Mouse (Mus musculus) cerebellum, adult 2 months (tissue): Measurements from ENCODE around the gene Zfp90. TPM values are rescaled to one million over a fixed set of nuclear protein-coding genes. Genes with fewer than 3 reads are reported as not detected.

ENCODE experiments used
- DNase-seq, 2 experiments: peaks; one replicate each; pipeline ENCODE4 v3.0.0; 2021
- H3K27ac ChIP-seq: fragments of 200-500 bp; 2 replicates; pipeline ENCODE4 v1.5.1; 2012; ENCODE audit warnings: low read length, control low read depth, inconsistent platforms; ENCODE audit not compliant: insufficient read depth
- H3K27me3 ChIP-seq: fragments of 200-500 bp; 2 replicates; pipeline ENCODE4 v1.6.1; 2012; ENCODE audit warnings: inconsistent platforms, mild to moderate bottlenecking, low read length, moderate library complexity; ENCODE audit not compliant: control insufficient read depth, insufficient read depth
- H3K4me1 ChIP-seq: fragments of 200-500 bp; 2 replicates; pipeline ENCODE4 v1.6.1; 2011; ENCODE audit warnings: low read length; ENCODE audit not compliant: control insufficient read depth, insufficient read depth
- H3K4me3 ChIP-seq: fragments of 200-500 bp; replicated peaks from 2 replicates; pipeline ENCODE3; 2011; ENCODE audit warnings: mild to moderate bottlenecking, low read depth, low read length, control low read depth; ENCODE audit not compliant: insufficient read depth
- CTCF ChIP-seq: fragments of 200-500 bp; IDR thresholded peaks from 2 replicates; pipeline ENCODE4 v1.5.1; 2011; ENCODE audit warnings: low read depth, mild to moderate bottlenecking, control low read depth, low read length, moderate library complexity, borderline replicate concordance; ENCODE audit not compliant: insufficient read depth
- POLR2A ChIP-seq: fragments of 200-500 bp; IDR thresholded peaks from 2 replicates; pipeline ENCODE4 v1.6.1; 2011; ENCODE audit warnings: low read length, control low read depth, borderline replicate concordance; ENCODE audit not compliant: insufficient read depth
- WGBS: fragments of 180-500 bp; shearing (Covaris S2); methylation state at CpG from one replicate; pipeline ENCODE4 v1.1.7; 2018; 5-methylcytosine and 5-hydroxymethylcytosine counted together
- polyA plus RNA-seq: library from polyadenylated mRNA; depleted of rRNA; stranded (reverse); fragments of >200 nt; gene quantifications from 2 replicates; pipeline ENCODE4 v1.2.3, GENCODE M21; 2012

Zfp90 gene
- polyA plus RNA-seq, 1 experiment: 13.5 TPM

DNA sequence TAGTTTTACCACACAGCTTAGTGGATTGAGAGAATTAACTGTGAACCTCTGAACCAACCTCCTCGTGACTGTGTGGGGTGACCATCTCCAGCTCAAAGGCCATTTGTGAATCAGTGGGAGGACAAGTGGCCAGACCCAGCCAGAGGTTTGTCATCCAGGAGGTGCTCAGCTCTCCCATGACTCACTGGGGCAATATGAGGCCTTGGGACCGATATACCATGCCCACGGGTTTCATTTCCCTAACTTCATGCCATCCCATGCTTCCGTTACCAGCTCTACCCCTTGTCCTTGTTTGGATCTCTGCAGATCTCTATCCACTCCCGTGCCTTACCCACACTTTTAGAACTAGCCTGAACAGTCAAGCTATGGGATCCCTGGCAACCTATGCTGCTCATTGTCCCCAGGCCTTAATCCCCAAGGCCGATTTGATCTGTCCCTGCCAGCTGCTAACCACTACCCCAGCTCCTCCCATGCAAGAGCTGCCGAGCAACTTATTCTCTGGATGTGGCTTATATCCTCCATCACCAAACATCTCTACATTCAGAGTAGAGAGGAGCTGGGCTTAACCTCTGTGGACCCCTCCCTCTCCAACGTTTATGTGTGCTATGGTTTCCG lies 27.2 kb upstream of the Zfp90 start:
- no peak overlapping the region for H3K4me3 ChIP-seq
- no peak for DNase-seq
- no peaks in the 10 kb centered on the region for H3K27me3 ChIP-seq
- WGBS: 77% methylated on average over 9 of the region's 9 CpGs
- no peak overlapping the region for H3K27ac ChIP-seq
- H3K4me1 ChIP-seq: no peaks in the 10 kb centered on the region
- no peak for TF ChIP-seq CTCF
- no peak for TF ChIP-seq POLR2A

DNA sequence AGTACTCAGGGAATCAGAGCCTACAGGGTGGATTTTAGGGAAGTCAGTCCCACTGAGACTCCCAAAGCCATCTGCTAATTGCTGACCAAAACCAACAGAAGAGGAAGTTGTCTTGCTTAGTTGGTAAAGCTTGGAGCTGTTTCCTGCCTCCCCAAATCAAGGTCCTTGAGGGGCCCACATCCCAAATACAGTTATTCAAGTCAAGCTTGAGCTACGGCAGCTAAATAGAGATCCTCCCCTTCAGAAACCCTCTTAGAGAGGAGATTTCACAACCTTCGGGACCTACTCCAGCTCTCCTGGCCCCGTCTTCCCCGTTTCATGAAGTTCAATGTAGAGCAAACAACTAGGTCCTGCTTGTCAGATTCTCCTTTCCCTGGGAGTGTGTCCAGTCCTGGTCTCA lies 20.6 kb upstream of the Zfp90 start:
- no peaks in the 10 kb centered on the region for H3K4me1 ChIP-seq
- no peaks in the 10 kb centered on the region for H3K27me3 ChIP-seq
- H3K27ac ChIP-seq: no peak overlapping the region
- TF ChIP-seq POLR2A: no peak
- TF ChIP-seq CTCF: no peak
- DNase-seq: no peak
- 95% methylated on average over 4 of the region's 4 CpGs for WGBS
- no peak overlapping the region for H3K4me3 ChIP-seq

DNA sequence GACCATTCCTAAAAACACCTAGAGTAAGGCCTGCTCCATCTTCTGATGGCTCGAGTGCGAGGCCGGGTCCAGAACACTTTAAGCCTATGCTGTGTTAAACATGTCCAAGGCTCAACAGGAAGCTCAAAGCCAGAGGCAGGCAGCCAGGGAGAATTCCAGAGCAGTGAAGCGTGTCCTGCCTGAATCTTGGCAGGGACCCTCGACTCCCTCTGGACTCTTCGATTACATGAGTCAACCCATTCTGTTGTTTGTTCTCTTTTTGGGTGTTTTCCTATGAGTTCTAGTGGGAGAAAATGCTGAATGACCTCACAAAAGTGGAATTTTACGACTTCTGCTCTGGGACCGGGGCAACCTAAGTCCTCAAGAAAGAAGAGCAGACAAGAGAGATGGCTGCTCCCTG lies 15.4 kb upstream of the Zfp90 start:
- Histone ChIP-seq H3K27ac (no peak overlapping the region), H3K27me3 (no peaks in the 10 kb centered on the region; the same call in 1 of the 2 replicates), H3K4me3 (no peak overlapping the region), H3K4me1 (no peaks in the 10 kb centered on the region; the same call in 1 of the 2 replicates)
- WGBS: 8% methylated on average over 8 of the region's 8 CpGs
- no peak for TF ChIP-seq CTCF
- TF ChIP-seq POLR2A: no peak
- peak; percentile 46 to 66 for DNase-seq

DNA sequence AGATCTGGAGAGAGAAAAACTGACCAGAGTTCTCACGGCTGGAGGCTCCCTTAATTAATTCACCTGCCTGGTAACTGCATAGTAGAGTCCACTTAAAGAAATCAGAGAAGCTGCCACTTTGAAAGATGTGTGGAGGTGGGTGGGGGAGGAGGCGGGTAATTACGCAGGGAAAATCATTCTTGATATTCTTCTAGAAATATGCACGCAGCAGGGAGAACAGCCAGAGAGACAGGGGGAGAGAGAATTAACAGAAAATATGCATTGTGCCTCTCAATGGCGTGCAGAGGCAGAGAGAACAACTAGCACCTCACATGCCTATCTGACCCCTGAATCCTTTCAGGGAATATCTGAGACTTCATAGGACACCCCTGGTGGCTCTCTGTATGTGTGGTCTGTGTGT lies 14.9 kb upstream of the Zfp90 start:
- TF ChIP-seq CTCF: no peak
- TF ChIP-seq POLR2A: no peak
- Histone ChIP-seq H3K4me1 (no peaks in the 10 kb centered on the region; the same call in 1 of the 2 replicates), H3K27me3 (no peaks in the 10 kb centered on the region; the same call in 1 of the 2 replicates), H3K27ac (no peak overlapping the region), H3K4me3 (no peak overlapping the region)
- no peak for DNase-seq
- WGBS: 40% methylated on average over 5 of the region's 5 CpGs

DNA sequence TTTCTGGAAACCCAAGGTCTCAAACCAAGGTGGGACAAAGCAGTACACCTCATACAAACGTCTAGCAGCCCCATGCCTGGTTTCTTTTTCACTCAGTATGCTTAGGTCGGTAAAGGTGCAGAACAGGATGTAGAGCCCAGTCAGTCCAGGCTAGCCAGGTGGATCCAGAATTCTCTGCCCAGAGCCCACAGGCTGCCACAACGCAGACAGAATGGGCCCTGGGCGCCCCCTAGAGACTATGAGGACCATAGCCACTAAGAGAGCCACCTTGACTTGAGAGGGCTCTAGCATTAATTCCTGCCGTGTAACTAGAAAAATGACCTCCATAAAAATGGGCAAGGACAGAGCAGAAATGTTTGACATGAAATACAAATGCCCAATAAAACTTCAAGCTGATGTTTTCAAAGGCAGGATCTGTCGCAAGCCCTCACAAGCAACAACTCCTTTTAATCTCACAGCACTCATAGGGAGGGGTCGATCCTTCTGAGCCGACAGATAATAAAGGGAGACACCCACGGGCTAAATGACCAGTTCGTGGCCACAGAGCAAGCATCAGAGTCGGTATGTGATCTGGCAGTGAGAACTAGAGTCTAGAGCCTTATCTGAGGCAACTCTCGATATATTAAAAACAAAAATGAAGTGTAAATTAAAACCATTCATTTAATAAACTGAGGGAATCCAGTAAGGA lies 11.7 kb upstream of the Zfp90 start:
- DNase-seq: peak; percentile 70 to 75
- no peak for TF ChIP-seq POLR2A
- peak; percentile 76 for TF ChIP-seq CTCF
- WGBS: 30% methylated on average over 12 of the region's 12 CpGs
- H3K4me1 ChIP-seq: peaks cover 6% of the 10 kb centered on the region
- H3K27ac ChIP-seq: no peak overlapping the region
- H3K4me3 ChIP-seq: no peak overlapping the region
- no peaks in the 10 kb centered on the region; the same call in 1 of the 2 replicates for H3K27me3 ChIP-seq

DNA sequence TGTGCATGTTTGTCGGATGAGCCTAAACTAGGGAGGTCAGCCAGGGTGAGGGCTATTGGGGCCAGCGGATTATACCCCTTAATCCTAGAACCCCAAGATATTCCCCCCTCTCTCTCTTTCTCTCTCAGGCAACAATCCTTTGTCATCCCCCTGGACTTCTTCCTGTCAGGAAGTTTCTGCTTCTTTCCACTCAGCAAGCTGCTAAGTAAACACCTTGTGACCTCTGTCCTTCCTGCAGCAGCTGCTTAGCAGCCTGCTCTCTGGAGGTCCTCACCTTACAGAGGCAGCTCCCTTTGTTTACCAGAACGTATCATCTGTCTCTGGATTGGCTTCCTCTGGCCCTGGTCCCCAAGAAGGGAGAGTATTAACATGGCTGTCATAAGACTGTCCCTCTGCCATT lies 10.3 kb upstream of the Zfp90 start:
- no peak for DNase-seq
- WGBS: 90% methylated on average over 3 of the region's 3 CpGs
- no peak overlapping the region for H3K27ac ChIP-seq
- H3K4me3 ChIP-seq: no peak overlapping the region
- H3K27me3 ChIP-seq: no peaks in the 10 kb centered on the region; the same call in 1 of the 2 replicates
- no peak for TF ChIP-seq CTCF
- no peak for TF ChIP-seq POLR2A
- H3K4me1 ChIP-seq: peaks cover 6% of the 10 kb centered on the region

DNA sequence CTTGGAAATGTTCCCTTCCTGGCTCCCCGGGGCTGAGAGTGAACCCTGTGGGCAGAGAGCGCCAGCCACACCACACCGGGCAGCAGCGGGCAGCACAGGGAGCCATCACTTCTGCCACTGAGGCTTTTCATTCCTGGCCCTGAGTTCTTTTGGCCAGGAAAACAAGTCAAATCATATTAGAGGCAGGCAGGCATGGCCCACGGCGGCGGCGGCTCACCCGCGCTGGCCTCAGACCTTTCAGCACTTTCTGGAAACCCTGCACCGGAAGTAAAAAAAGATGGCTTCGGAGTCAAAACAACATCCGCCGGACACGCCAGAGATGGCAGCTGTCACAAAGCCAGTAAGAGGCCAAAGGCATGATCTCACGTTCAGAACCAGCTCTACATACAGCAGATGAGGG lies 9.3 kb upstream of the Zfp90 start:
- Histone ChIP-seq H3K27me3 (no peaks in the 10 kb centered on the region; the same call in 1 of the 2 replicates), H3K4me1 (peaks cover 6% of the 10 kb centered on the region), H3K4me3 (peak overlapping the region; percentile 38), H3K27ac (no peak overlapping the region)
- WGBS: 6% methylated on average over 16 of the region's 16 CpGs
- DNase-seq: peak; percentile 32 to 34
- TF ChIP-seq POLR2A (no peak), CTCF (no peak)

DNA sequence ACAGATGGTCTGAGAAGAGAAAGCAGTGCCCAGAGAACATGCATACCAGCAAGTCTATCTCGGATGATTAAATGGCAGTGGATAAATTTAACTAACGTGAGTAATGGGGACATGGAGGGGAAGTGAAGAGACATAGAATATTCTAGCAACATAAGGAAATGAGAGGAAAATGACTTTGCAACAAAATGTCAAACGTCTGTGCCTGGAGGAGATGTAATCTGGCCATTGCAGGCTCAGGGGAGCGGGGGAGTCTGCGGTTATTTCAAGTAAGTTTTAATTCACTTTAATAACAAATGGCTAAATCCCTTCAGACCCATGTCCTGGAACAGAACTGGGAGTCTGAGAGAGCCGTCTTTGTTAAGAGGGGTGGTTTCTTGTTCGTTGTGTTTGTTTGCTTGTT lies 5.1 kb upstream of the Zfp90 start:
- no peak overlapping the region for H3K27ac ChIP-seq
- TF ChIP-seq POLR2A: no peak
- no peak for TF ChIP-seq CTCF
- DNase-seq: no peak
- H3K4me1 ChIP-seq: peaks cover 6% of the 10 kb centered on the region
- WGBS: 49% methylated on average over 7 of the region's 7 CpGs
- no peak overlapping the region for H3K4me3 ChIP-seq
- no peaks in the 10 kb centered on the region for H3K27me3 ChIP-seq
